Mouse (Mus musculus) heart, adult 2 months (tissue): ENCODE measurements around the gene E2f1. TPM values are rescaled to one million over a fixed set of nuclear protein-coding genes. Genes with fewer than 3 reads are reported as not detected.

Source experiments
- DNase-seq, 2 experiments: peaks; one replicate each; pipeline ENCODE4 v3.0.0; 2021
- H3K27ac ChIP-seq: fragments of 200-600 bp; 2 replicates; pipeline ENCODE4 v1.8.1; 2022
- H3K27me3 ChIP-seq: fragments of 200-500 bp; 2 replicates; pipeline ENCODE4 v1.6.1; 2012; ENCODE audit warnings: mild to moderate bottlenecking, low read length, inconsistent platforms, mixed read lengths; ENCODE audit not compliant: control insufficient read depth, insufficient read depth
- H3K36me3 ChIP-seq: fragments of 200-500 bp; 2 replicates; pipeline ENCODE4 v1.6.1; 2012; ENCODE audit warnings: low read length, inconsistent platforms; ENCODE audit not compliant: control insufficient read depth, insufficient read depth
- H3K4me1 ChIP-seq: fragments of 200-500 bp; 2 replicates; pipeline ENCODE4 v1.6.1; 2011; ENCODE audit warnings: low read length; ENCODE audit not compliant: control insufficient read depth, insufficient read depth
- H3K4me3 ChIP-seq: fragments of 200-600 bp; 2 replicates; pipeline ENCODE4 v1.8.1; 2022
- H3K79me2 ChIP-seq: fragments of 200-500 bp; replicated peaks from 2 replicates; pipeline ENCODE4 v1.6.1; 2012; ENCODE audit warnings: mild to moderate bottlenecking, inconsistent platforms, low read length, moderate library complexity, mixed read lengths; ENCODE audit not compliant: control insufficient read depth, insufficient read depth
- H3K9ac ChIP-seq: fragments of 200-500 bp; 2 replicates; pipeline ENCODE4 v1.6.1; 2012; ENCODE audit warnings: low read depth, mild to moderate bottlenecking, control low read depth, inconsistent platforms, low read length, mixed read lengths
- CTCF ChIP-seq: fragments of 200-600 bp; IDR thresholded peaks from 2 replicates; pipeline ENCODE4 v1.8.1; 2022; ENCODE audit warnings: antibody characterized with exemption, mild to moderate bottlenecking, moderate library complexity
- EP300 ChIP-seq: fragments of 200-500 bp; IDR thresholded peaks from 2 replicates; pipeline ENCODE4 v1.6.1; 2011; ENCODE audit warnings: low read depth, low read length, control low read depth; ENCODE audit not compliant: insufficient read depth
- POLR2A ChIP-seq: fragments of 200-500 bp; IDR thresholded peaks from 2 replicates; pipeline ENCODE4 v1.6.1; 2011; ENCODE audit warnings: mild to moderate bottlenecking, low read depth, low read length, control low read depth; ENCODE audit not compliant: insufficient read depth
- whole genome bisulfite sequencing: fragments of 180-500 bp; shearing (Covaris S2); methylation state at CpG from one replicate; pipeline ENCODE4 v1.1.7; 2018; 5-methylcytosine and 5-hydroxymethylcytosine counted together
- intact Hi-C: fragments of 180-260 bp; cut with DNase I; formaldehyde crosslinking; loops from one replicate; pipeline ENCODE4 v1.15.1; 2025
- polyA plus RNA-seq: library from polyadenylated mRNA; depleted of rRNA; stranded (reverse); fragments of >200 nt; gene quantifications from 2 replicates; pipeline ENCODE4 v1.2.3, GENCODE M21; 2012
- total RNA-seq, 2 experiments: library from RNA; stranded (reverse); gene quantifications; 2 replicates each; pipeline ENCODE4 v1.2.3; 2021

Gene E2f1
- total and polyA plus RNA-seq, 3 experiments = 0.39 to 1.1 (median 0.70) TPM

DNA sequence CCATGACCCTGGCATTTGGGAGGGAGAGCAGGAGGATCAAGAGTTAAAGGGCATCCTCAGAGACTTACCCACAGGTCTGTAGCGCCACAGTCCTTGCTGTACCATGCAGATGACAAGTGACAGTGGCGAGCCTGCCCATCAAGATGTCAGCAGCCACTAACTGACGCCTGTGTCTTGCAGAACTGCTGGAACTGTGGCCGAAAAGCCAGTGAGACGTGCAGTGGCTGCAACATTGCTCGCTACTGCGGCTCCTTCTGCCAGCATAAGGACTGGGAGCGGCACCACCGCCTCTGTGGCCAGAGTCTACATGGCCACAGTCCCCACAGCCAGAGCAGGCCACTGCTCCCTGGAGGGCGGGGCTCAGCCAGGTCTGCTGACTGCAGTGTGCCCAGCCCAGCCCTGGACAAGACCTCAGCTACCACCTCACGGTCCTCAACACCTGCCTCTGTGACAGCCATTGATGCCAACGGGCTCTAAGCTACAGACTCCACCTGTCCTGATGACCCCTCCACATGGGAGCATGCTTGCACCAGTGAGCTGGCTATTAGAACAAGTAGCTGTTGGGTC is 34.9 kb downstream of the E2f1 start:
- DNase-seq = no peak
- TF ChIP-seq POLR2A (no peak), CTCF (no peak), EP300 (no peak)
- H3K4me1 ChIP-seq = peaks cover 2% of the 10 kb centered on the region; the same call in 1 of the 2 replicates
- H3K9ac ChIP-seq = no peak overlapping the region
- 78% methylated on average over 12 of the region's 12 CpGs for WGBS
- intact Hi-C loops = no loop called here
- no peaks in the 10 kb centered on the region for H3K27me3 ChIP-seq
- no peak overlapping the region for H3K27ac ChIP-seq
- H3K79me2 ChIP-seq = no peaks in the 10 kb centered on the region
- no peaks in the 10 kb centered on the region for H3K36me3 ChIP-seq
- no peak overlapping the region for H3K4me3 ChIP-seq

DNA sequence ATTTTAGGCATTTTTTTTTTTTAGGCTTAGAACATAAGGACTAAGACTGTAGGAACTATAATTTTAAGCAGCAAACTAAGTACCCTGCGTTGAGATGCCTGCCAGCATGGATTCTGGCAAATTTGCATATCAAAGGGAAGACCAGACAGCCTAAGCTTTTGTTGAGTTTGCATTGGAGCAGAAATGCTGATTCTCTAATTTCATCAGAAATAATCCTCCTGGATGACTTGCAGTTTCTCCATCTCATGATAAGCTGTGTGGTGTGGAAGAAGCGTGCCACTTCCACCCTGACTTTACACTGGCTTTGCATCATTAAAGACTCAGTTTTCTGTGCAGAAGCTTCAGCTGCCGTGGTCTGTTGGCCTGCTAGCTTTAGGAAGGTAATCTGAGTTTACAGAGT is 36.8 kb downstream of the E2f1 start:
- intact Hi-C loops = no loop called here
- Histone ChIP-seq H3K9ac (no peak overlapping the region), H3K27me3 (no peaks in the 10 kb centered on the region), H3K27ac (no peak overlapping the region), H3K79me2 (no peaks in the 10 kb centered on the region), H3K4me1 (no peaks in the 10 kb centered on the region), H3K36me3 (no peaks in the 10 kb centered on the region), H3K4me3 (no peak overlapping the region)
- DNase-seq = no peak
- no peak for TF ChIP-seq EP300
- no peak for TF ChIP-seq CTCF
- TF ChIP-seq POLR2A = no peak
- WGBS = 78% methylated on average over 3 of the region's 3 CpGs

DNA sequence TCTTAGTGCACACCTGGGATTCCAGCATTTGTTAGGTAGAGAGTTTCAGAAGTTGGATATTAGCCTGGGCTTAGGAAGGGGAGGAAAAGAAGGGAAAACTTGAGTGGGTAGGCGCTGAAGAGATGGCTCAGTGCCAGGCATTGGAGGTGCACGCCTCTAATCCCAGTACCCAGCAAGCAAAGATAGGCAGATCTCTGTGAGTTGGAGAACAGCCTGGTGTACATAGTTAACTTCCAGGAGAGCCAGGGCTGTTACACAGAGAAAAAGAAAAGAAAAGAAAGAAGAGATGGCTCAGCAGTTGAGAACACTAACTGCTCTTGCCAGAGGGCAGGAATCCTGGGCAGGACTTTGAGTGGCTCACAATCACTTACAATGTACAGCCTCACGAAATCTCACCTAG is 43.2 kb downstream of the E2f1 start:
- intact Hi-C loops = no loop called here
- Histone ChIP-seq H3K4me1 (no peaks in the 10 kb centered on the region), H3K9ac (no peak overlapping the region), H3K36me3 (no peaks in the 10 kb centered on the region), H3K4me3 (no peak overlapping the region), H3K27ac (no peak overlapping the region), H3K79me2 (no peaks in the 10 kb centered on the region), H3K27me3 (no peaks in the 10 kb centered on the region)
- 66% methylated on average over 3 of the region's 3 CpGs for WGBS
- DNase-seq = no peak
- TF ChIP-seq CTCF (no peak), EP300 (no peak), POLR2A (no peak)

GRCm38 (mm10) chr2:154525285-154525684 is 44.4 kb downstream of the E2f1 start:
- intact Hi-C loops = no loop called here
- Histone ChIP-seq H3K27ac (no peak overlapping the region), H3K79me2 (no peaks in the 10 kb centered on the region), H3K9ac (no peak overlapping the region), H3K27me3 (no peaks in the 10 kb centered on the region), H3K4me3 (no peak overlapping the region), H3K36me3 (peaks cover 3% of the 10 kb centered on the region; the same call in 1 of the 2 replicates), H3K4me1 (no peaks in the 10 kb centered on the region)
- 93% methylated on average over 2 of the region's 2 CpGs for WGBS
- DNase-seq = no peak
- TF ChIP-seq CTCF (no peak), POLR2A (no peak), EP300 (no peak)

- Histone ChIP-seq H3K27ac (no peak overlapping the region), H3K79me2 (no peaks in the 10 kb centered on the region), H3K36me3 (peaks cover 3% of the 10 kb centered on the region; the same call in 1 of the 2 replicates), H3K27me3 (no peaks in the 10 kb centered on the region), H3K4me3 (no peak overlapping the region), H3K9ac (no peak overlapping the region), H3K4me1 (no peaks in the 10 kb centered on the region)
- DNase-seq = no peak
- TF ChIP-seq EP300 (no peak), CTCF (no peak), POLR2A (no peak)
- intact Hi-C loops = no loop called here
- 81% methylated on average over 5 of the region's 5 CpGs for WGBS
These were observed 47.4 kb downstream of the E2f1 start for GRCm38 (mm10) chr2:154522334-154522733.

- Histone ChIP-seq H3K4me1 (no peaks in the 10 kb centered on the region), H3K79me2 (no peaks in the 10 kb centered on the region), H3K27me3 (no peaks in the 10 kb centered on the region), H3K9ac (no peak overlapping the region), H3K27ac (no peak overlapping the region), H3K36me3 (peaks cover 3% of the 10 kb centered on the region; the same call in 1 of the 2 replicates), H3K4me3 (no peak overlapping the region)
- no peak for TF ChIP-seq CTCF
- no peak for TF ChIP-seq POLR2A
- no peak for TF ChIP-seq EP300
- no peak for DNase-seq
- intact Hi-C loops = no loop called here
These were observed 48.2 kb downstream of the E2f1 start for GRCm38 (mm10) chr2:154521449-154521848.
